Mouse (Mus musculus): ENCODE measurements around the gene Gpr137b.
"Not testable (repeated sequence)": the region's sequence is repeated elsewhere in the genome, so short reads cannot be mapped to it uniquely, and the experiment has no call there.

- not testable (repeated sequence) for TF ChIP-seq POLR2A (IDR thresholded peaks at IDR 0.05; ENCODE audit: insufficient read length, low read depth); MAX (IDR thresholded peaks at IDR 0.05; ENCODE audit: low read depth); SRF (IDR thresholded peaks at IDR 0.05; ENCODE audit: control insufficient read depth, insufficient read length, low read depth); E2F4 (IDR thresholded peaks at IDR 0.05; ENCODE audit: insufficient read depth); POLR2AphosphoS2 (IDR thresholded peaks at IDR 0.05; ENCODE audit: insufficient read length, low read depth); MYOD1 (IDR thresholded peaks at IDR 0.05; ENCODE audit: control insufficient read depth in 1 of 3, insufficient read length in 2 of 3, low read depth in 2 of 3); MYOG (IDR thresholded peaks at IDR 0.05; ENCODE audit: control insufficient read depth in 1 of 3, insufficient read depth in 1 of 3, insufficient read length in 2 of 3, low read depth in 2 of 3); USF1 (IDR thresholded peaks at IDR 0.05; ENCODE audit: low read depth)
Observed at GRCm38 (mm10) chr13:13415120-13416006, 21.5 kb upstream of the Gpr137b start.
